Mouse (Mus musculus) c-Kit-negative CD71-positive TER-119-positive erythroid progenitor cells, embryonic 14.5 days (primary cell): ENCODE results near the gene Sept12.

ENCODE experiments used
- DNase-seq: peaks from one replicate; pipeline ENCODE4 v3.0.0-alpha.2; 2013; ENCODE audit warnings: low read depth, low spot score

The Sept12 gene

DNA sequence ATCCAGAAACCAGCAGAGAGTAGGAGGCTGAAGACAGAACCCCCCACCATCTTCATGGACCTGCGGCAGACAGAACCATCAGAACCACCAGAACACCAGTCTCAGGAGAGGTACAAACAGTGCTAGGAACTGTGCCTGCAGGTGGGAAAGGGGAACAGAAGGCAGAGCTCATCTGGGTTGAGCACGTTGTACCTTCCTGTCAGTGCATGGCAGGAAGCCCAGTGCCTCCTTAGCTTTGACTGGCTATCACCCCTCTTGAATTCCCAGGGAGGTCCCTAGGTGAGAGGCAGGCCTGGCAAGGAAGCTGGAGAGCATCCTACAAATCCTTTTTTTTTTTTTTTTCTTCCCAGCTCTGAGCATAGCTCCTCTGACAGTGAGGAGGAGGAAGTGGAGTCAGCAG is 21.5 kb downstream of the Sept12 start:
- no peak for DNase-seq

DNA sequence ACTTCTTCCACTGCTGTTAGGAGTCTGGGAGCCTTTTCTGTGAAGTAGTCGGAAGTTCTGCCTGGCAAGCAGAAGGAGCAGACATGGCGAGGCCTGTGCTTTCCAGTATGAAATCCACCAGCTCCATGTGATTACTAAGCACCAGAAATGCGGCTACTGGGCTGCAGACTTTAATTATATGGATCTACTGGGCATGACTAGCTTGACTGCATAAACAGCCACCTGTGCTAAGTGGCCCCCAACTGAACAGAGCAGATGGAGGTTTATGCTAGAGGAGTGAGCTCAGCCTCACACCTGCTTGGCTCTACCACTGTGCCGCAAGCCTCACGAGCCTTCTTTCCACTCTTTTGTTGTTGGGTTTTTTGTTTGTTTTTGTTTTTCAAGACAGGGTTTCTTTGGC is 23.1 kb downstream of the Sept12 start:
- no peak for DNase-seq

DNA sequence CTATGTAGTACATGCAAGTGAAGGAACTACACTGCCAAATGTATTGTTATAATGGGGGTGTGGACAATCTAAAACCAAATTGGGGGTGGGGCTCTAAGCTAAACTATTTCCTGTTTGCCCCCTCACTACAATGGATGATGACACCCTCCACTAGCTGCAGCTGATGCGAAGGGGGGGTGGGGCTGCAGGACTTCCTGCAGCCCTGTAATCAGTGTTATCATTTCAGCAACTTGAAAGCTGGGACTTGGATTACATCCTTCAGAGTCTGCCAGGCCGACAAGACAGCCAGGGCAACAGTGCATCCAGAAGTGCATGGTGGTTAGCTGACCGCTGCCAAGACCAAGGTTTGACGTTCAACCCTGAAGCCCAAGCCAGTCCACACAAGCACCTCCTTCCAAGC is 26.0 kb downstream of the Sept12 start:
- no peak for DNase-seq

DNA sequence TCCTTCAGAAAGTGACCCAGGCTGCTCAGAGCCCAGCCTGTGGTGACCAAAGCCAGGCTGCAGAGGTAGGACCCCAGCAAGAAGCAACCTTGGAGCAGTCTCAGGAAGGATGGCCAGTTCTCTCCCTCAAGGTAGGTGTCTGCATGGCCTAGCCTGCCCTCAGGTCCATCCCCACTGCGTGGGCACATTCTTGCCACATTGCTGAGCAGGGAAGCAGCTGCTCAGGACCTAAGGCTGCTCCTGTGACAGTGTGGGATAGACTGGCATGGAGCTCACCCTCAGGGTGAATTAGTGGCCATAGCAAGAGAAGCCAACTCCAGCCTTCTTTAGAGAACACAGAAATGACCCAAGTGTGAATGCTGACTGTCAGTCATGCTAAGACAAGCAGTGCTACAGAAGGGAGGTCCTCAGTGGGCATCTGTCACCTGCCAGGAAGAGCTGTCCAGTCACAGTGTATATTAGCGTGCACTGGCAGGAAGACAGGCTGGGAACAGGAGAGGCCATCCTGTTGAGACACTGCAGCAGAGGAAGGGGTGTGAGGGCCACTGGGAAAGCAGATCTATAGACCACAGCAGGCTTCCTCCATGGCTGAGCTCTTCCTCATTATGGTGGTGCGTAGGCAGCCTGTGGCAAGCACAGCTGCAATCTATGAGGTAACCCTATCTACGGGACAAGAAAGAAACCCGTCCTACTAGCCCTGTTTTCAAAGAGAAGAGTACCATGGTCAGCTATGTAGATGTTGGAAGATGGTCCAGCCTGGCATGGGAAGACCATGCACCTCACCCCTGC is 28.4 kb downstream of the Sept12 start:
- DNase-seq: no peak

DNA sequence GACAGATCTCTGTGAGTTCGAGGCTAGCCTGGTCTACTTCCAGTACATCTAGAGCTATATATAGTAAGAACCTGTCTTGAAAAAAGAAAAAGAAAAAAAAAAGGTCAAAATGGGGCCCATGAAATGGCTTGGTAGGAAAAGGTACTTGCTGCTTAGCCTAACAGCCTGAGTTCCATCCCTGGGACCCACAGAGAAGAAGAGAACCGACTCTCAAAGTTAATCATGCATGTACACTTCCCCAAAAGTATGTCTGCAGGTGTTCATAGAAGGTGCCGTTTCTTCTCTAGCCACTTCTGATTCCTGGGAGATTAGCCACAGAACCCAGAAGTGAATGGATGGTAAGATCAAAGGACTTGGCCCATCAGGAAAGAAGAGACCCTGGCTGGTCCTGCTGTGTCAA is 29.2 kb downstream of the Sept12 start:
- no peak for DNase-seq

DNA sequence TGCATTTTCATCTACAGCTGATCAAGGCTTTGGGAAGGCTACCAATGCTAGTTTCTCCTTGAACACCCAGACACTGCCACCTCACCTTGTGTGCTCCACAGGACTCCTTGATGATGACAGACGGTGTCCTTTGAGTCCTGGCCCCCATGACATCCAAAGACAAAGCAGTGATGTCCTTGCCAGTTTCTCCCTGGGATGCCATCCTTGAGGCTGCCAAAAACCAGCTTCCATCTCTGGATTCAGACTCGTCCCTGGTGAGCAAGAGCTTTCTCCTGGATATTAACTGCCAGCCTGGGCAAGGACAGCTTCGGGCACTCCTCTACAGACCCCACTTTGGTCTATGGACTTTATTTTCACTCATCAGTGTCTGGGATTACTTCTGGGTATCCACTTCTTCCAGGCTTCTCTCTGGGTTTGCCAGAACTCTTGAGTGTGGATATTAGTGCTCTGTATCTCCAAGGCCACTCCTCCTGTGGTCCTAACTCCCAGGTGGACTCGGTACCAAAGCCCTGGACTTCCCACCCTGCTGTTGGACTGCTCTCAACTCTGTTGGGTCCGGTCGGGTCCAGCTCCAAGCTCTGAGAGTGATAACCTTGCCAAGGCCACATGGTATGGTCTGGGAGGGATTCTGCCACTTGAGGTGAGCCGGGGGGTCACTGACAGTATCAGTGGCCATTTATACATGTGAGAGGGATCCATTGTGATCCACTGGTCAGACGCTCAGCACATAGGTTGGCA is 32.1 kb downstream of the Sept12 start:
- DNase-seq: no peak

DNA sequence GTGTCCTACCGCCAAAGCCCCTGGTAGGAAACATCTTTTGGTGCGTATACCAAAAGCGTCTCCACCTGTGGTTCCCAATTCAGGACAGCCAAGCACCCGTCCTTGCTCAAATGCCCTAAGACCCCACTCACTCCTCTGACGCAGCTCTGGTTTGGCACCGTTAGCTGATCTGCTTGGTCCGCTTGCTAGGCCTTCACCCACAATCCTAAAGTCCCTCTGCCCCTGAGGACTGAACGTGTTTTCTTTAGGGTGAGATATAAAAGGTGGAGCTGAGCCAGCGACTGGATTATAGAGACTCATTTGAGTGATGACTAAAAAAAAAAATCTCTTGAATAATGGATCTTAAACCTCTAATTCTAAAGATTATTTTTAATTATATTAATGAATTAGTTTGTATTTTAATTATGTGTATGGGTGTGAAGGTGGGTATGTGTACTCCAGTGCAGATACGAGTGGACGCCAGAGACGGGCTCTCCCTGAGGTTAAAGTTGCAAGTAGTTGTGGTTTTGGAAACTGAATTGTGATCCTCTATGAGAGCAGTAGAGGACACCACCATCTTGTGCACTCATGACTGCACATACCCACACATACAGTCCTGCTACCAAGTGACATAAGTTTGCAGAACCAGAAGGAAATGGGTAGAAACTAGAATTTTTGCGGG is 32.8 kb downstream of the Sept12 start:
- DNase-seq: no peak

DNA sequence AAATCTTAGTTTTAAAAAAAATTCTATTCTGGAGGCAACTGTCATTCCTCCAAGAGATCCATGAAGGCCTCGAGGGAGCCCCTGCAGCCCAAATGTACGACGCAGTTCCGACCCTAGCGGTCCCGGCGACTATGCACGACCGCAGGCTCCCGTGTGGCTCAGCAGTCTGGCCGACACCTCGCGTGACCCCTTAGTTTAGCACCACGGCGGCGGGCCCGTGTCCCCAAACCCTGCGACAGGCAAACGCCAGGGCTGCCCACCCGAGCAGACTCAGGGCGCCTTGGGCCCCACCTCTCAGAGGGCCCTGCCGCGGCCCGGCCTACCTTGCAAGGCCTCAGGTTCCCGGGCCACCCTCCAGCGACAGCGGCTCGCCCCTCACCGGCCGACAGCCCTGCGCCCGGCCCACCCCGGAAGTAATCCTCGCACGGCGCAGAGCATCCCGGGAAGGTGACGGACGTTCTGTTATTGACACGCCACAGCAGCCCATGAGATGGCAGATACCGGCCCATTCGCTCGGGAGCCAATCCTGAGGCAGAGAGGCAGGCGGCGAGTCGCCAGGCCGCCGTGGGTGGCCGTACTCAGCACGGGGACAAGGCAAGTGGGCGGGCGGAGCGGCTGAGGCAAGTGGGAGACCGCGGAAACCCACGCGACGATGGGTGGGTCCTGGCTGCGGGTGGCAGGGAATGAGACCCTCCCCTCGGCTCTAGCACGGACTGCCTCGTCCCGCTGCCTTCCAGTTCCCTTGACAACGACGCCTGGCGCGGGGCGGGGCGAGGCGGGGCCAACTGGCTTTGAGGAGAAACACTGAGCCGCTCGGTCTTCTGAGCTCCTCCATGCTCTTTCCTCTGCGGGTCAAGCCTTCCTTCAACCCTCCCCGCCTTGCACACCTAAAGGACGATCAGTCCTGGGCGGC is 33.6 kb downstream of the Sept12 start, which contains the start of gene Anks3:
Gene Anks3 (minus strand): TSS at position 409 of the 913 bp plus-strand sequence.
- peak; percentile 84 for DNase-seq

DNA sequence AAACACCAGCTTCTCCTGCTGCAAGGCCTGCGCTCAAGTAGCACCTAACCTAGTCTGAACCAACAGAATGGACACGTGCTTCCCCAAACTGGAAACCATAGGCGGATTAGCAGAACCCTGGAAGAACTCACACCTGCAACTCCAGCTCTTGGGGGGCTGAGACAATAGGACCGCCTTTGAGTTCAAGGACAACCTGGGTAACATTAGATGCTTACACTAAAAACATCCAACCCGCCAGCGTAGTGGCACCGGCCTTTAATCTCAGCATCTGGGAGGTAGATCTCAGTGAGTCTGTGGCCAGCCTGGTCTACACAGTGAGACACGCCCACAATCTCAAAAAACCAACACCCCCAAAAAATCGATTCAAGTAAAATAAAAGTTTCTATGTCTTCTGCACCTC is 34.3 kb downstream of the Sept12 start:
- DNase-seq: no peak

DNA sequence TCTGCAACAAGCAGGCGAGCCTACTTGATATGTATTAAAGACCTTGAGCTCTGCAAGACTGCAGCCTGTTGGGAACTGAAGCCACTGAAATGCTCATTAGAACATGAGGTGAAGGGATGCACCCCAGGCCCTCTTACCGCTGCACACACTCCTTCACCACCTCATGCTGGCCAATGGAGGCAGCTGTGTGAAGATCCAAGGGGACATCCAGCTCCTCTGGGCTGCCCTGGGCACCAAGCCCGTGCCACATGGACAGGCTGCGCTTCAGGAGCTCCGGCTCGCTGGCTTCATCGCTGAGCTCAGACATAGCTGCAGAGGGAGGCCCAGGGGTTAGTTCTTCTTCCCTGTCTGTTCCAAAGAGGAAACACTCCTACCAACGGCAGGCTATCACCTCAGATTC is 37.4 kb downstream of the Sept12 start:
- no peak for DNase-seq

DNA sequence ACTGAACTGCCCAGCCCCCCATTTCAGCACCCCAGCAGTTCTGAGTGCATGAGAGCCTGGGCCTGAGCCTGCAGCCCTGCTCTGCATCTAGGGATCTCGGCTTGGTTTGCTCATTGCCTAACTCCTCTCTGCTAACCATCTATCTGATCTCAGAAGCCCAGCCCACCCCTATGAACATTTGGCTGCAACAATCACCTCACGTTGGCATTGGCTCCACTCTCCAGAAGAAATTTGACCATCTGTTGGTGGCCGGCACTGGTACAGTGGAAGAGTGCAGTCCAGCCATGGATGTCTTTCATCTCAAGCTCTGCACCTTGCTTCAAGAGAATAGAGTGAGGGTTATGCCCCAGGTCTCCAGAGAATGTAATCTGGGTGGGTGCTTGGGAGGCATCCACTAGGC is 40.2 kb downstream of the Sept12 start:
- no peak for DNase-seq

DNA sequence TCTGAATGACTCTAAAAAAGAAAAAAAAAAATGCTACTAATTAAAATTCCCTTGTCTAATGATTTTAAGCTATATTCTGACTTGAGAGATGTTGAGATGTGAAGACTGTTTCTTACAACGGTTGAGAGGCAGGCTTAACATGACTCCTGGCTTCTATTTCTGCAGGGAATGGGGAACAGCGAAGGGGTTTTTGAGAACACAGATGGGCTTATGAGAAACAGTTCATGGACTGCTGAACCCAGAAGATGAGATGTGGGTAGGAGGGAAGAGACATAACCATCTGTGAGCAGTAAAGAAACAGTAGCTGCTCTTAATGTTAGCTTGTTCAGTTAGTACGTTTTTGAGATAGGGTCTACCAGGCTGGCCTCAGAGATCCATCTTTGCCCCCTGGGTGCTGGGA is 41.0 kb downstream of the Sept12 start:
- no peak for DNase-seq

DNA sequence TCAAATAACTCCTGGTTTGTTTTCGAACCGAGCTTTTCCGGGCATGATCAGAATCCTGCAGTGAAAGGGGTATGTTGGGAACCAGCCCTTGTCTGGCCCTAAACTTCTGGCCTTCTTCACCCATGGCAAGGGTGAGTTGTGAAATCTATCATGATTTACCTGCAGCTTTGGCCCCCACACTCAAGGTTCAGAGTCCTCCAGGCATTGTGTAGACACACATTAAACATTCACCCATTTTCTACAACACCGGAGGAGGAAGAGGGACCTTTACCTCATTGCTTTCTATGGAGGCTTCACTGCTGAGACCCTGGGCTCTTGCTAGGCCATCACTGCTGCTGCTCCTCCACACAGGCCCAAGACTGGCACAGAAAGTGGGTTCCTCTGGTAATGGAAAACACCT is 50.3 kb downstream of the Sept12 start:
- DNase-seq: no peak

DNA sequence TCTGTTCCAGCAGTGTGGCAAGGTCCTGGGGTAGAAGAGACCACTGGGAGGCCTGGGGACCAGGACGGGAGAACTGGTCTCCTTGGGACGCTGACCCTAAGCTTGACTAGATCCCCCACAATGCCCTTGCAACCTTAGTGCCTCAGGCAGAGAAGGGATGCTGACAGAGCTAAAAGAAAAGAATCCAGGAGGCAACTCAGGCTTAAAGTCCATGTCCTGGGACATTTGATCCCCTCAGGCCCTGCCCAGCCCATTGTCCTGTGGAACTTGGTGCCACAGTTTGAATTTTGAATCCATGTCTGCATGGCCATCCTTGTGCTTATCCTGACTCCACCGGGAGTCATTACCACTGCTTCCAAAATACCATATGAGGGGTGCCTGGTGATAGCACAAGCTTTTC is 51.5 kb downstream of the Sept12 start:
- no peak for DNase-seq

DNA sequence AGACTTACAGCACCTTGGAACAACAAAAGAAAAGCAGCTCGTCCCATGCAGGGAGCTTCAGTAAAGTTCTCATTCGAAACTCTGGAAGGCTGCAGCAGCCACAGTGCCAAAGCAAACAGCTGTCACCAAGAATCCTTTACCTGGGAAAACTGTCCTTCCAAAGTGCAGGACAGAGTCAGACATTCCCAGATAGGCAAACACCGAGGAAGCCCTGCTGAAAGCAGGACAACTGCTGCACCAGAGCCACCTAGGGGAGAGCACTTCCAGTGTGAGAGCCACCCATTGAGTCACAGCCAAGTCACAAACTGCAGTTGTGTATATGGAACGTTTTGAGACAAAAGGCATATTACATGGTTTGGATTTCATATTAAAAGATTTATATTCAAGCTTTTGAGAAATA is 52.2 kb downstream of the Sept12 start:
- DNase-seq: no peak

DNA sequence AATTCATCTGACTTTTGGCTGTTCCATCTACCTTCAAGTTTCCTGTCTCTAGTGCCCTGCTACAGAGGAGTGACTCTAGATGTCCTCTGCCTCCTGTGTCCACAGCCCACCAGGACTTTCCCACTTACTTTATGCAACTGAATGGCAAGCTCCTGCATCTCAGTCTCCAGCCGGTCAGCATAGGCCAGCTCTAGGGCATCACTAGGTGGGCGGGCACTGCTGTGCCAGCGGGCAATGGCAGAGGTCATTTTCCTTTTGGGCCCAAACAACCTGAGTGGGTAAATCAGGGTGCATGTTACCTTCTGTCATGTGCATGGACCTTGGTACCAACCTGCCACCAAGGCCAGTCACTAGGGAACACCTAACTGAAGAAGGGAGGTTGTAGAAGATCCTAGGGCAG is 54.2 kb downstream of the Sept12 start:
- DNase-seq: no peak

DNA sequence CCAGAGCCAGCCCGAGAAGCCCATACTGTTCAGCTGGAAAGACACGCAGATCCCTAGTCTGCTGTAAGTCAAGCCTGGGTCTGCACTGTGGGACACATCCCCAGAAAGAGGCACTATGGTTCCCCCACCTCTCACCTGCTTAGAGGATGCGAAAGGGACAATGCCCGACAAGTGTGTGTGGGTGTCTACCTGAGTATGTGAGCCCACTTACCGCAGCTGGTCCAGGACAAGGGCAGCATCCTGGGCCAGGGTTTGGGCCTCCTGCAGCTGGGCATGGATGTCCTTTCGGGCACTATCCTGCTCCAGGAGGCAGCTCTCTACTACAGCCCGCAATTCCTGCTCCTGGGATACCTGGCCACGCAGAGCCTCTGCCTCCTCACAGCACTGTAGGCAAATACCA is 54.8 kb downstream of the Sept12 start:
- no peak for DNase-seq

DNA sequence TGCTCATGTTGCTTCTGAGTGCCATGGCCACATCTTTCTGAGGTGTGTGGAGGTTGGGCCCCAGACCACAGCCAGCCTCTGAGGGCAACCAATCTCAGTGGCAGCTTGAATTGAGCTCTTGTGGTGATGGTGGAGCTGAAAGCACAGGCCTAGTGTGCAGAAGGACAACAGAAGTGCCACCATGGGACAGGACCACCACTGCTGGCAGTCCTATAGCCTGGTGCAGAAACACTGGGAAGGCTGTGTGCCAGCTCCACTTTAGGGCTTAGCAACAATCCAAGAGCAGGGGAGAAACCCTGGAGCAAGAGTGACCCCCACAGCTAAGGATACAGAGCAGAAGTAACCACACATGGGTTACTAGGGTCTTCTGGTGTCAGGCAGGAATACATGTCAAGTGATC is 56.6 kb downstream of the Sept12 start:
- no peak for DNase-seq

DNA sequence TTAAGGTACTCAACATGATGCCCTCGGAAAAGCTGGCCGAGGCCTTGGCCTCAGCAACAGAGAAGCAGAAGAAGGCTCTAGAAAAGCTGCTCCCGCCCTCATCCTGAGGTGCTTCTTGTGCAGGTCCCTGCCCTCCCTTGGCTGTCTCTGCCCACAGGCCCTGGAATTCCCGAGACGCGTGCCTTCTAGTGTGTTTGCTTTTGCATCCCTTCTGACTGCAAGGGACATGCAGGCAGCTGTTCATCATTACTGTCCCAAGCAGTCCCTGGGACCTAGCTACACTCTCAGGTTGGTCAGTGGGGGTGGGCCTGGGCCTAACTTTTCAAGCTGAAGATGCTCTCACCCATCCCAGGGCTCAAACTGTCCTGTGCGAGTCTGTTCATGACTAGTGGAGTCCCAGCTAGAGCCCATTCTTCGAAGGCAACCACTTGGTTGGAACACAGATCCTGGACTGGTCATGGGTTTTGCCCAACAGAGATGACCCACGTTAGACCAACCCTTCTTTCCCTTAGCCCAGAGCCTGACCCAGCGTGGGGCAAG is 57.3 kb downstream of the Sept12 start:
- no peak for DNase-seq

DNA sequence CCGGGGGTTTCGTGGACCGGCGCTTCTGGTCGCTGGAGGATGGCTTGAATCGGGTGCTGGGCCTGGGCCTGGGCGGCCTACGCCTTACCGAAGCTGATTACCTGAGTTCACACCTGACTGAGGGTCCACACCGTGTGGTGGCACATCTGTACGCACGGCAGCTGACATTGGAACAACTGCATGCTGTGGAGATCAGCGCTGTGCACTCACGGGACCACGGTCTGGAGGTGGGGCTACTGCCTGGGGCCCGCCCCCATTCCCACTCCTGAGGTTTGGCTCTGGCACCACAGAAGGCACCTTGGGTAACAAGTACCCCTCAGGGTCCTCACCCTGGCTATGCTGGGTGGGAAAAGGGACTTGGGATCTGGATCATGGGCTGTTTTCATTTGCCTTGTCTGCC is 58.2 kb downstream of the Sept12 start:
- no peak for DNase-seq

DNA sequence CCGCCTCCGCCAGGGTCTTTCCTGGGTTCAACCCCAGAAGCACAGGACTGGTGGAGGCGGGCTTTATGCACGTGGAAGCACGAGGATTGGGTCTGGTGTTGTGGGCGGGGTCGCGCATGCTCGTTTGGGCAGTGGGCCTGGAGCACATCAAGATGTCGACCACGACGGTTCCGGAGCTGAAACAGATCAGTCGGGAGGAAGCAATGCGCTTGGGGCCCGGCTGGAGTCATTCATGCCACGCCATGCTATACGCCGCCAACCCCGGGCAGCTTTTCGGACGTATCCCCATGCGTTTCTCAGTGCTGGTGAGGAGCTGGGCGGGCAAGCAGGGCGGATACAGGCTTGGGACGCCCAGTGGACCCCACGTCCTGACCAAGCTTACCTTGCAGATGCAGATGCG is 58.7 kb downstream of the Sept12 start:
- peak; percentile 69 for DNase-seq
